Mouse (Mus musculus): ENCODE measurements around the gene Tmem151a.

Tmem151a gene

DNA sequence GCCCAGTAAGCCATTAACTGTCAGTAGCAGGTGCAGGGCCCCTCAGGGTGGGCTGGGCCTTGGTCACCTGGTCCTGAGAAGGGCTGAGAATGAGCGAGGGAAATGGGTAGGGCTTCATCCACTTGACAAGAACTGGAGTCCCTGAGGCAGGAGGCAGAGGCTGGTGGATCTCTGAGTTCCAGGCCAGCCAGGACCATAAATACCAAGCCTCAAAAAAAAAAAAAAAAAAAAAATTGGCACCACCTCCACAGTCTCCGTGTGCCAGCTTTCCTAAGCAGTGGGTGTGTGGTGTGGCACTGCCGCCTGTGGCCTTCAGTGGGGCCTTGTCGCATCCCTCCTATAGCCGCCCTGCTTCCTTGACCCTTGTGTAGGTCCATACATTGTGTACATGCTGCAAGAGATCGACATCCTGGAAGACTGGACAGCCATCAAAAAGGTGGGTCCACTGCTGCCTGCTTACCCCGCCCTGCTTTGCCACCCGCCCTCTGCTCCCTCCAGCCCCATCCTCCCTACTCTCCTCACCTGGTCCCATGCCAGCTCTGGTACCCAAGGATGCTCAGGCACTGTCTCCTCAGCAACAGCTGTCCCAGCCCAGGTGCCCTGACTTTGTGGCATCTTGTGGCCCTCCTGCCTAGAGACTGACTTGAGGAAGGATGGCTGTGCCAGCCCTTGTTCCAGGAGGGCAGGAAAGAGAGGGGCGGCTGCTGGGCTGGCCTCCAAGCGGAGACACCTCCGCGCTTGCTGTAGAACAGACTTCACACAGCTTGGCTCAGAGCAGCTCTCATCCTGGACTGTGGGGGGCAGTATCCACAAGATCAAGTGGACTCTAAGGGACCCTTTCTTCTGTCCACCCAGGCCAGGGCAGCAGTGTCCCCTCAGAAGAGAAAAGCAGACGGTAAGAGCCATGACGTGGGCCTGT lies 36.9 kb downstream of the Tmem151a start:
- in situ Hi-C loops (cut with MboI, MseI), result loop anchor here (10.0 kb wide), 1 partner anchor 46 kb away; the partner anchor contains the start of gene Cnih2

- in situ Hi-C loops (cut with MboI, MseI), result loop anchor here (10.0 kb wide), 1 partner anchor 49 kb away; the partner anchor contains the start of gene Cnih2
Measured at GRCm38 (mm10) chr19:5045531-5045930, 39.8 kb downstream of the Tmem151a start.

DNA sequence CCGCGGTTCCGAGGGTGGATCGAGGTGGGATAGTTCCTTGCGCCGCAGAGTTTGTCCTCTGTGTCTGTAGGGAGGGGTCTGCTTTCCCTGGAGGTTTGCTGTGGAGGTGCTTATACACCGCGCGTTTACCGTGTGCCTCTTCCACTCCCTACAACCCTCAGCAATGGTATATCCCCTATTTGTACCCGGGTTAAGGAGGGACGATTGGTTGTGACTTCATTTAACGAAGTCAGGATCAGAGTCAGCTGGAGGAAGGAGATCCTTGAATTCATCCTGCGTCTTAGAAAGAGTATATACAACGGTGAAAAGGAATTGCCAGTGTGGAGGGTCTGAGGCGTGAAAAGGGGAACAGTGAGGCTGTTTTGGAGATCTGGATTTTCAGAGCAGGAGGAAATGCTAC lies 43.7 kb downstream of the Tmem151a start:
- in situ Hi-C loops (cut with MboI, MseI), result loop anchor here (10.0 kb wide), 1 partner anchor 53 kb away; the partner anchor contains the start of gene Cnih2

- in situ Hi-C loops (cut with MboI, MseI), result loop anchor here (10.0 kb wide), 1 partner anchor 54 kb away; the partner anchor contains the start of gene Cnih2
Measured at GRCm38 (mm10) chr19:5040862-5041523, 44.3 kb downstream of the Tmem151a start, which contains the start of gene Brms1. Brms1 (plus strand) TSS chr19:5041354.

DNA sequence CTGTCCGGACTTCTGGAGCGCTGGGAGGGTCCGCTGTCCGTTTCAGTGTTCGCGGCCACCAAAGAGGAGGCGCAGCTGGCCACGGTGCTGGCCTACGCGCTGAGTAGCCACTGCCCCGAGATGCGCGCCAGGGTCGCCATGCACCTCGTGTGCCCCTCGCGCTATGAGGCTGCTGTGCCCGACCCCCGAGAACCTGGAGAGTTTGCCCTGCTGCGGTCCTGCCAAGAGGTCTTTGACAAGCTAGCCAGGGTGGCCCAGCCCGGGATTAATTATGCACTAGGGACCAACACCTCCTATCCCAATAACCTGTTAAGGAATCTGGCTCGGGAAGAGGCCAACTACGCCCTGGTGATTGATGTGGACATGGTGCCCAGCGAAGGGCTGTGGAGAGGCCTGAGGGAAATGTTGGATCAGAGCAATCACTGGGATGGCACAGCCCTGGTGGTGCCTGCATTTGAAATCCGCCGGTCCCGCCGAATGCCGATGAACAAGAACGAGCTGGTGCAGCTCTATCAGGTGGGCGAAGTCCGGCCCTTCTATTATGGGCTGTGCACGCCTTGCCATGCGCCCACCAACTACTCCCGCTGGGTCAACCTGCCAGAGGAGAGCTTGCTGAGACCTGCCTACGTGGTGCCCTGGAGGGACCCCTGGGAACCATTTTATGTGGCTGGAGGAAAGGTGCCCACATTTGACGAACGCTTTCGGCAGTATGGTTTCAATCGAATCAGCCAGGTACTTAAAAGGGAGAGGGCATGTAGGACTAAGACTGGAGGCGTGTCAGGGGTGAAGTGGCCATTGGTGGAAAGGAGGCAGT lies 45.8 kb downstream of the Tmem151a start:
- in situ Hi-C loops (cut with MboI, MseI), result loop anchor here (10.0 kb wide), 1 partner anchor 55 kb away; the partner anchor contains the start of gene Cnih2

- in situ Hi-C loops (cut with MboI, MseI), result no loop called here
Measured at GRCm38 (mm10) chr19:5038709-5039156, 46.6 kb downstream of the Tmem151a start, which contains the start of the genes B4gat1 and AC124502.3. B4gat1 (plus strand) TSS chr19:5038826. AC124502.3 (plus strand) TSS chr19:5038891.

- in situ Hi-C loops (cut with MboI, MseI), result no loop called here
Measured at GRCm38 (mm10) chr19:5037678-5038571, 47.4 kb downstream of the Tmem151a start.

GRCm38 (mm10) chr19:5036577-5036976 lies 48.8 kb downstream of the Tmem151a start:
- in situ Hi-C loops (cut with MboI, MseI), result no loop called here

GRCm38 (mm10) chr19:5032686-5033085 lies 52.6 kb downstream of the Tmem151a start:
- in situ Hi-C loops (cut with MboI, MseI), result no loop called here

DNA sequence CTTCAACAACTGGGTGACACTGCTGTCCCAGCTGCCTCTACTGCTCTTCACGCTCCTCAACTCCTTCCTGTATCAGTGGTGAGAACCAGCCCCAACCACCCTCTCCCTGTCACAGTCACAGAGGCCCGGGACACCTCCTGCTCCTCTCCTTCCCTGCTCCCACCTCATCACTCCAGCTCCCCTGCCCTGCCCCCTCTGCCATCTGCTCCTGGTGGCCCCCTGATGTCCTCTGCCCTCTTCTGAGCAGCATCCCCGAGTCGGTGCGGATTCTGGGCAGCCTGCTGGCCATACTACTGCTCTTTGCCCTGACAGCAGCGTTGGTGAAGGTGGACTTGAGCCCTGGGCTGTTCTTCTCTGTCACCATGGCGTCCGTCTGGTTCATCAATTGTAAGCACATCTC lies 59.2 kb downstream of the Tmem151a start:
- in situ Hi-C loops (cut with MboI, MseI), result loop anchor here (5.0 kb wide), 1 partner anchor 51 kb away; no protein-coding TSS in a partner anchor

DNA sequence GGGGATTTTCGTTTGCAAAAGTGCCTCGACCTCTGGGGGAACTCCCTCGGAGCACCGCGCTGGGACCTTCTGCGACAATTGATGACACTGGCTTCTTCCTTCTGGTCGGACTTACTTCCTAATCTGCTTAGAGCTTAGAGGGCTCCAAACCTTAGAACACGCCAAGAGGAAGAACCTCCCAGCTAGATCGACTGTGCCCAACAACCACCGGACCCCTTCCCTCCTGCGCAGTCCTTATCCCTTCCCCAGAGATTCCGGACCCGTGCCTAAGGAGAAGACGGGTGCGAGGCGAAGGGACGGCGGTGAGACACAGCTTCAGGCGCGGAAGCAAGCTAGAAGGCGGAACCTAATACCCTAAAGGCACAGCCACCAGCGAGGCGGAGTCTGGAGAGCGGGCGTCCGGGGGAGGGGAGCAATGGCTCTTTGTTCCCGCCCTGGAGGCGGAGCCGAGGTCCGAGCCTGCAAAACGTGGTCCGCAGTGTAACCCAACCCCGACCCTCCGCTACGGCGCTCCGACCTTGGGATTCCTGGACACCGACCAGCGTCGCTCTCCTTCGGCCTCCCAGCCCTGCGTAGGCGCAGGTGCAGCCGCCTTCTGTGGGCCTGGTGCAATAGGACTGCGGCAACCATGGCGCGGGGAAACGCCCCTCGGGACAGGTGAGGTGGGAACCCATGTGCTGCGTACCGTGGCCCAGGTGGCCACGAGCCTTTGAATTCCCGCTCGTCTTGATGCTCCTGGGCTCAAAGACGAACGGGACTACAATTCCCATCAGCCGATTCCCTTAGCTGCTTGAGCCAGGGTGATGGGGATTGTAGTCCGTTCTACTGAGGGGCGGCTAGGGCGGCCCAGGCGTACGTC lies 61.5 kb downstream of the Tmem151a start, which contains the start of gene Slc29a2:
Gene Slc29a2, plus strand, starts transcription at position 240 of the 859 bp plus-strand sequence.
- in situ Hi-C loops (cut with MboI, MseI), result no loop called here

DNA sequence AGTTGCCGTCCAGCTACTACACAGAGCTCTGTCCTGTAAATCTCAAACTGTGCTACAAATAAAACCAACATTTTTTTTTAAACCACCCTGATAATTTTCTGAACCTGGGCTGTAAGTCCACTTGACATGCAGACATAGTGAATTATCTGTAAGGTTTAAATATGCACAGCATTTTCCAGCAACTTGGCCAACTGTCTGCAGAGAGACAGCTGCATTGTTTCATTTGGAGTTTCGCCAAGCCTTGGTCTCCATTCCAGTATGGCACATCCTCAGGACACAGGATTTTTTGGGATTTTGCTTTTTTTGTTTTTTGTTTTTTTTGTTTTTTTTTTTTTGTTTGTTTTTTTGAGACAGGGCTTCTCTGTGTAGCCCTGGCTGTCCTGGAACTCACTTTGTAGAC lies 63.9 kb downstream of the Tmem151a start:
- in situ Hi-C loops (cut with MboI, MseI), result no loop called here
